Mouse (Mus musculus): ENCODE data around the gene Lama1.
A peak's percentile ranks its signal among the peaks of the same experiment; 100 is the strongest.
"Not testable (repeated sequence)": the region's sequence is repeated elsewhere in the genome, so short reads cannot be mapped to it uniquely, and the experiment has no call there.

Lama1 gene

DNA sequence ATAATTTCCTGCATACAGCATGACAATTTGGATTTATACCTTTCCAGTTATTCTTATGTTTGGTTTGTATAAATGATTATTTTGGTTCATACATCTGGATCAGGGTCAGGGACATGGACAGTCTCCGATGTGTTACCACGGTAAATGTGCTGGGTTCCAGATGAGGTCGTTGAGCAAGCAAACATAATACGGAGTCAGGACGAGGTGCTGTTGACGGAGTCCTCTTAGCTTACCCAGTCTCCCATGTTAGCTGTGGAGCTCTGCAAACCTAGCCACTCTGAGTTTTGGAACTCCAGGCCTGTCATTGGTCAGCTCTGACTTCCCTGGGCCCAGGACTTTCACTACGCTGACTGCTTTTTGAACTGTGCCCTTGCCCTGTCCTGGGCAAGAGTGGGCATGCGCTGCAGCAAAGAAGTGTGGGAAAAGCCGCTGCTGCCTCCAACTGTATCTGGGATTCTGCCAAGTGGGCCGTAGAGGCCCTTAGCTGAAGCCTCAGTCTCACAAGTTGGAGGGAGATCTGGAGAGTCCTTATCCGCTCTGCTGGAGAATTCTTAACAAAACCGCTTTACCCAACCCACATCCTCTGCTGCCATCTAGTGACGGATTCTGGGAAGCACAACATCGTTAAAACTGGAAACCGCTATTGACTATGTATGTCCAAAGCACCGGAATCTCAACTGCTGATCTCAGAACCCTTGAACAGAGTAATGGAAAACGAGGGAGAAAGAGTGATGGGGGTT lies 140.5 kb downstream of the Lama1 start:
- DNase-seq (ENCODE audit: low read depth, low spot score): peak; percentile 78

DNA sequence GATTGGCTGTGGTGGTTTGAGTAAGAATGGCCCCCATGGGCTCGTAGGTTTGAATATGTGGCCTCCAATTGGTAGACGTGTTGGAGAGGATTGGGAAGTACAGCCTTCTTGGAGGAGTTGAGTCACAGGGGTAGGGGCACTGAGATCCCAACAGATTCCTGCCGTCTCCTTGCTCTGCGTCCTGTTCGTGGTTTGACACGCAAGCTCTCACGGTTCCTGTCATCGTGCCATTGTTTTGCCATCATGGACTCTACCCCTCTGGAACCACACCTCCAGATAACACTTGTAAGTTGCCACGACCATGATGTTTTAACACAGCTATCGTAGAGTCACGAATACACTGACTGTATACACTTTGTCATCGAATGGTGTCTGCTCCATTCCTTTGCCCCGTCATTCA lies 141.9 kb downstream of the Lama1 start:
- DNase-seq (ENCODE audit: low read depth, low spot score): no peak

DNA sequence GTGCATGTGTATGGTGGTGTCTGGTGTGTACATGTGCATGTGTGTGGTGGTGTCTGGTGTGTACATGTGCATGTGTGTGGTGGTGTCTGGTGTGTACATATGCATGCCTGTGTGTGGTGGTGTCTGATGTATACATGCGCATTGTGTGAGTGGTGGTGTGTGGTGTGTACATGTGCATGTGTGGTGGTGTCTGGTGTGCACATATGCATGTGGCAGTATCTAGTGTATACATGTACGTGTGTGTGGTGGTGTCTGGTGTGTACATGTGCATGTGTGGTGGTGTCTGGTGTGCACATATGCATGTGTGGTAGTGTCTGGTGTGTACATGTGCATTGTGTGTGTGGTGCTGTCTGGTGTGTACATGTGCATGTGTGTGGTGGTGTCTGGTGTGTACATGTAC lies 144.4 kb downstream of the Lama1 start:
- not testable (repeated sequence) for DNase-seq (ENCODE audit: low read depth, low spot score)

DNA sequence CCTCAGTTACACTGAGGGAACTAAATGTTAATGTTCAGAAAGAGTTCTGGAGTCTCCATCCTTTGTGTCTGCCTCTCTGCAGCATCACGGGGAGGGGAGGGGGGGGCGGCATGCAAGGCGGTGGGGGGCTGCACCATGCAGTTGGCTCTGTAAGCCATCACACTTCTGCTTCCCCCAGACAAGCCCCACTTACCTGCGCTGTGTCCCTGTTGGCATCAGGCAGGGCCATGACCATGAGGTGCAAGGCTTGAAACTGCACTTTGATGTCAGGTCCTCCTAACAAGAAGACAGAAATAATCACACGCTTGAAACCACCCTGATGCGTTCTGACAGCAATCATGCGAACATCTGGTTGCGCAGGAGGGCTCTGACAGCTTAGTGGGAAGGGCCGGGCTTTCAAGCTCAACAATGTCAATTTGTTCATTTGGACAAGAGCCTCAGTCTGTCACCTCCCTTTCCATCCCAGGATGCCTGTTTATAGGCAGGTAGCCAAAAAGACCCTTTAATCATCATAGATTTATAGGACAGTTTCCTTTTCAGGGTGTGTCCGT lies 164.1 kb downstream of the Lama1 start:
- no peak for DNase-seq (ENCODE audit: low read depth, low spot score)

DNA sequence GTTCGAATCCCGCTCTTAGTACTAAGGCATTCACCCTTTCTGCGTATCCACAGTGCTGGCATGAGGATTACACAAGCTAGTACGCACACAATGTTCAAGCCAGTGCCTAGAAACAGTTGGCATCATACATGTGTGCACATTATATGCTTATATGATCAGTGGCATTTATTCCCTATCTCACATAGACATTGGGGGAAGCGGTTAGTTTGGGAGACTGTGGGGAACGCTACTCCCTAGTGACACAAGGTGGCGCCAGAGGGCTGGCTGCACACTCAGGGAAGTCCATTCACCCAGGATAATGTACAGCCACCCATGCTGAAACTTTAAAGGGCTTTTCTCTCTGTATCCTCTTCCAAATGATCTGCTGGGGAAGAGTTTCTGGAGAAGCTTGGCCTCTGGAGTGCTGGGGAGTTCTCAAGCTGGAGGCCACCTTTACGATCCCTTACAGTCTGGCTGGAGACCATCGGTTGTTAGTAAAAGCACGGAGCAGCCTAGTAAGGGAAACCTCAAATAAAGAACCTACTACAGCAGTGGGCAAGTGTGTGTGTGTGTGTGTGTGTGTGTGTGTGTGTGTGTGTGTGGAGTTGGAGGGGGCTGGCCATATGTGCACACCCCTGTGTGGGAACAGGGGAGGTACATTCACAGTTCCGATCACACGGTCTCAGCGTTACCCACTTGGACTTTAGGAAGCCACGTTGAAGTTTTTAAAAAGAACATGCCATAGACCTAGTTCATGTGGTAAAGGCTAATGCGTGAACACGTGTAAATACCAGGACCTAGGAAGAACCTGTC lies 164.9 kb downstream of the Lama1 start:
- DNase-seq (ENCODE audit: low read depth, low spot score): peak; percentile 55

DNA sequence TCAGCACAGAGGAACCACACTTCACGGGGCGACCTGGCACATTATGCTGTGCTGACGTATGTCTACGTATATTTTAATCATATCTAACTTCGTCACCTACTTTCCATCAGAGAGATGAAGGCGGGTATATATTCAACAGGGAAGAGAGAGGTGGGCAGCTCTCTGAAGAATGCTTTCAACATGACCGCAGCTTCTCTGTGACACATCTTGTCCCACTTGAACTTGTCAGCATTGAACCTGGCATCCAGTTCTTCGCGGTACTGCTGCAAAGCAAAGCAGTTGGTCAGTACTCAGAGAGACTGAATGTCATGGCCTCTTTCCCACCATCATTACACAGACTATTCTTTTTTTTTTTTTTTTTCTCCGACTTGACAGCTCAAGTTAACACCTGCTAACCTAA lies 167.3 kb downstream of the Lama1 start:
- no peak for DNase-seq (ENCODE audit: low read depth, low spot score)

DNA sequence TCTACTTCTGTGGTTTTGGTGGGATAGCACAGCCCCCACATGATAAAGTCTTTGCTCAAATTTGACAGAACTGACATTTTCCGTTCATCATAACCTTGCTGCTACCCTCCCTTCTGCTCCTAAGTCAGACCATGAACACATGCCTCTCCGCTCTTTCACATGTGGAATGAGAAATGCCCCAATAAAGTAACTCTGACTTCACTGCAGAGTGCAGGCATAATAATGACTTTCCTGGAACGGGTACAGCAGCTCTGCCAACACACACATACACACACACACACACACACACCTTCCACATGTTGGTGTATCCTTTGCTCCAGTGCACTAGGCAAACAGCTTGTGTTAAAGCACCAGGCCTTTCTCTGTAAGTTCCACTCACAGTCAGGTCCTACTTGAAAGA lies 167.9 kb downstream of the Lama1 start:
- no peak for DNase-seq (ENCODE audit: low read depth, low spot score)

DNA sequence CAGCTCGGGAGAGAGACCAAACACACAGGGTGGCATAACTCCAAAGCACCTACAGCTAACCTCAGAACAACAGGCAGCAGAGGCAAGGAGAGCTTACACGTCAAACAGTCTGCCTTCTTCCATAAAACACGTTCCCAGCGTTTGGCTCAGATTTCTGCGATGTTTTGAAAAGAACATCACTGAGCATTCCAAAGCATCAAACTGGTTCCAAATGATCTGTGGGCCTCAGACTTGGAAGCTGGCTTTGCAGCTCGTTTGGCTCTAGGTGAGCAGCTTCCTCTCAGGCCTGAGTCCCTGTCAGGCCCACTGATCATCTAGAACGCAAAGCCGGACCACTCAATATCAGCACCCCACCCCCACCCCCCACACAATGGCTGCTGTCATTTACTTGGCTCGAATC lies 169.0 kb downstream of the Lama1 start:
- DNase-seq (ENCODE audit: low read depth, low spot score): no peak

DNA sequence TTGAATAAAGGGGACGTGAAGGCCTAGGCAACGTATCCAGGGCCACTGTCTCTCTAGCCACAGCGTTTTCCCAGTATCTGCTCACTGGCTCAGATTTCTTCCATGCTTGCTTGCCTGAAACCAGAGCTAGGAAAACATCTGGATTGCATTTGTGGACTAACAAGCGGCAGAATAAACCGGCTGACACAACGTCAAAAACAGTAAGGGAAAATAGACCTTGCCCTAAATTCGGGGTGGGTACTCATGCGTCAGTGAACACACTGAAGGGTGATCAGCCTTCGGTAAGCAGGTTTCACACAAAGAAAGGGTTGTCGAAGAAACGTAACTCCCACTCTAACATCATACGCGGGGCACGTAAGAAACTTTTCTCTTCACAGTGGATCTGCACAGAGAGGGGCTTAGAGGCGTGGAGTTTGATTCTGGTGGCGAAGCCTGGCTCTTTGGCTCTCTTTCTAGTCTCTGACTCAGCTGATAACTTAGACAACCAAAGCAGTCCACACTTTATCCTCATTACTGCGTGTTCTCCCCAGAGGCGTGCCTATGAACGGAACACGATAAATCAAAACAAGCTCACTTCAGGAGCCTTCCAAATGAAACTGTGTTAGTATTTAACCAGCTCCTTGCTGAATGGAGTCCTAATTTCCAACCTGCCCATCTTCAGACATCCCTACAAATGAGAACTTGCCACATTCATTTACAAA lies 169.6 kb downstream of the Lama1 start:
- no peak for DNase-seq (ENCODE audit: low read depth, low spot score)

DNA sequence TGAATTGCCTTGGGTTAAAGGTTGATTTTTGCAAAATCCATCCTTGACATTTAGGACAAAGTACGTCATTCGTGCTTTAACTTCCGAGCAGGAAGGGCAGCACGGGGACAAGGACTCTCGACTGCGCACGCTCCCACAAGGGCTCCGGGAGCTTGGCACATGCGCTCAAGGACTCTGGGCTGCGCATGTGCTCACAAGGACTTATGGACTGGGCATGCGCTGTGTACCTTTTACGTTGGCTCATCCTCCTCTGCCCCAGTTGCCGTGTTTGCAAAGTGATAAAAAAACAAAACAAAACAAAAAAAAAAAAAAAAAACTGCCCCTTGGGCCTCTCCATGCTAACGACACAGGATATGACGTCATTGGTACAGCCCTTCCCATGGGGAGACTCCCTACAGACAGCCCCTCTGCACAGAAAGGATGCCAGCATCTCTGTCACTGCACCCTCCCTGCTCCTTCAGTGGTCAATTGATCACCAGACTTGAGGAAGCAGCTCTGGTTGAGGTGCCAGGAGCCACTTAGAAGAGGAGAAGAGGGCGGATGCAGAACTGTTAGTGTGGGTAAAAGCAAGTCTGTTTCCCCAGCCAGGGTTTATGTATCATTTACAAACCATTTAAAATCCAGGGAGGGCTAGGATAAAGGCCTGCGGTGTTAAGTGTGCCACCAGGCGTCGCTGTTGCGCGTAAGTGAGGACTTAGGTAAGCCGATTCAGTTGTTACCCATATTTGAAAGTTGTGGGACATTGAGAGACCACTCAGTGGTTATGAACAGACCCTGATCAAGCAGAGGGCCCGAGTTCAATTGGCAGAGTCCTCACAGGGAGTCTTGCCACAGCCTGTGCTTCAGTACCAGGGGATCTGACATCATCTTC lies 172.9 kb downstream of the Lama1 start:
- peak; percentile 83 for DNase-seq (ENCODE audit: low read depth, low spot score)
